Mouse (Mus musculus) forebrain, embryonic 14.5 days (tissue): ENCODE measurements around the gene Timp2. TPM values are rescaled to one million over a fixed set of nuclear protein-coding genes. Genes with fewer than 3 reads are reported as not detected.

Experiments used
- polyA plus RNA-seq: library from polyadenylated mRNA; unstranded; fragments of >200 nt; fragmentation: Nextera tagmentation; extraction: Ambion mirVana; gene quantifications from 2 replicates; pipeline ENCODE4 v1.2.1, GENCODE M21; 2014

Timp2 gene
- polyA plus RNA-seq, 1 experiment from 2014 or later: 62.9 TPM

Other genes starting within 250 kb of the Timp2 start
- gene Dnah17, start 225.1 kb downstream of the Timp2 start, polyA plus RNA-seq: 0.08 and 0.14 TPM in 2 replicates
- 21.9 and 24.8 TPM in 2 replicates for gene Cyth1, start 107.1 kb downstream of the Timp2 start, polyA plus RNA-seq
- gene Usp36, start 65.5 kb downstream of the Timp2 start, polyA plus RNA-seq: 7.1 and 8.7 TPM in 2 replicates
- gene Cep295nl, start 13.2 kb downstream of the Timp2 start, polyA plus RNA-seq: 0.11 TPM in 2 replicates
- 3.0 TPM in 2 replicates for gene Lgals3bp, start 46.4 kb upstream of the Timp2 start, polyA plus RNA-seq
- gene Cant1, start 63.3 kb upstream of the Timp2 start, polyA plus RNA-seq: 21.4 and 22.8 TPM in 2 replicates
- gene C1qtnf1, start 72.5 kb upstream of the Timp2 start, polyA plus RNA-seq: 2.3 and 3.0 TPM in 2 replicates
- 3.9 and 4.9 TPM in 2 replicates for gene Engase, start 121.1 kb upstream of the Timp2 start, polyA plus RNA-seq